Mouse (Mus musculus) myocyte (in vitro differentiated cells): ENCODE measurements around the gene Ogfod3.

Experiments used
- CEBPB ChIP-seq: IDR thresholded peaks from 2 replicates; pipeline ENCODE4 v1.6.1; 2011; ENCODE audit warnings: mild to moderate bottlenecking, moderate library complexity; ENCODE audit not compliant: poor library complexity, insufficient read depth, severe bottlenecking
- MAX ChIP-seq: IDR thresholded peaks from one replicate; pipeline ENCODE4 v1.6.1; 2011; ENCODE audit warnings: low read depth, mild to moderate bottlenecking, control low read depth
- MYOD1 ChIP-seq, 3 experiments: IDR thresholded peaks; one replicate each; pipeline ENCODE4 v1.6.1; 2011; ENCODE audit warnings: control low read depth in 2 of 3, low read depth in 2 of 3, mild to moderate bottlenecking in 2 of 3, moderate library complexity in 1 of 3; ENCODE audit not compliant: insufficient read length in 2 of 3, control insufficient read depth in 1 of 3
- MYOG ChIP-seq, 3 experiments: IDR thresholded peaks; one replicate each; pipeline ENCODE4 v1.6.1; 2011; ENCODE audit warnings: control low read depth in 2 of 3, low read depth in 2 of 3, mild to moderate bottlenecking in 2 of 3; ENCODE audit not compliant: insufficient read length in 2 of 3, control insufficient read depth in 1 of 3, insufficient read depth in 1 of 3
- POLR2A ChIP-seq: IDR thresholded peaks from one replicate; pipeline ENCODE4 v1.6.1; 2011; ENCODE audit warnings: low read depth, mild to moderate bottlenecking, control low read depth, moderate library complexity; ENCODE audit not compliant: insufficient read length
- POLR2AphosphoS2 ChIP-seq: IDR thresholded peaks from one replicate; pipeline ENCODE4 v1.6.1; 2011; ENCODE audit warnings: low read depth, control low read depth; ENCODE audit not compliant: insufficient read length
- TCF12 ChIP-seq: IDR thresholded peaks from one replicate; pipeline ENCODE4 v1.6.1; 2011; ENCODE audit warnings: mild to moderate bottlenecking, control low read depth; ENCODE audit not compliant: poor library complexity, insufficient read depth, severe bottlenecking
- USF1 ChIP-seq: IDR thresholded peaks from one replicate; pipeline ENCODE4 v1.6.1; 2011; ENCODE audit warnings: low read depth, mild to moderate bottlenecking, control low read depth, moderate library complexity

GRCm38 (mm10) chr11:121189681-121190080 is 14.8 kb downstream of the Ogfod3 start:
- TF ChIP-seq POLR2A (no peak), MAX (no peak), USF1 (no peak), MYOG (IDR thresholded peaks at IDR 0.05; ENCODE audit: control insufficient read depth in 1 of 3, insufficient read depth in 1 of 3, insufficient read length in 2 of 3, low read depth in 2 of 3) (no peak), CEBPB (no peak), MYOD1 (IDR thresholded peaks at IDR 0.05; ENCODE audit: control insufficient read depth in 1 of 3, insufficient read length in 2 of 3, low read depth in 2 of 3) (no peak), POLR2AphosphoS2 (no peak), TCF12 (no peak)
